Mouse (Mus musculus) liver, embryonic 12.5 days (tissue): ENCODE results near the gene Upf1. TPM values are rescaled to one million over a fixed set of nuclear protein-coding genes. Genes with fewer than 3 reads are reported as not detected.

Experiments used
- ATAC-seq: fragments of 200-750 bp; cut with Nextera tagmentation; 2 replicates; pipeline ENCODE4 v1.8.0; 2017; ENCODE audit warnings: moderate number of reproducible peaks, mild to moderate bottlenecking, moderate library complexity
- H3K27ac ChIP-seq: fragments of 300-500 bp; sonication (generic); 2 replicates; pipeline ENCODE4 v1.5.1; 2016; ENCODE audit warnings: mild to moderate bottlenecking
- H3K27me3 ChIP-seq: fragments of 300-500 bp; sonication (generic); replicated peaks from 2 replicates; pipeline ENCODE4 v1.6.1; 2016; ENCODE audit warnings: mild to moderate bottlenecking, moderate library complexity
- H3K36me3 ChIP-seq: fragments of 300-500 bp; sonication (generic); 2 replicates; pipeline ENCODE4 v1.6.1; 2016; ENCODE audit warnings: mild to moderate bottlenecking, moderate library complexity
- H3K4me1 ChIP-seq: fragments of 300-500 bp; sonication (generic); 2 replicates; pipeline ENCODE4 v1.6.1; 2016
- H3K4me2 ChIP-seq: fragments of 300-500 bp; sonication (generic); 2 replicates; pipeline ENCODE4 v1.6.1; 2016; ENCODE audit warnings: mild to moderate bottlenecking, moderate library complexity
- H3K4me3 ChIP-seq: fragments of 300-500 bp; sonication (generic); 2 replicates; pipeline ENCODE4 v1.5.1; 2016; ENCODE audit warnings: mild to moderate bottlenecking, moderate library complexity
- H3K9ac ChIP-seq: fragments of 300-500 bp; sonication (generic); 2 replicates; pipeline ENCODE4 v1.6.1; 2016; ENCODE audit warnings: mild to moderate bottlenecking, moderate library complexity
- H3K9me3 ChIP-seq: fragments of 300-500 bp; sonication (generic); replicated peaks from 2 replicates; pipeline ENCODE4 v1.6.1; 2016; ENCODE audit warnings: mild to moderate bottlenecking, moderate library complexity
- WGBS: fragments of 180-500 bp; shearing (Covaris S2); methylation state at CpG from one replicate; pipeline ENCODE4 v1.1.7; 2016; ENCODE audit not compliant: insufficient replicate concordance; 5-methylcytosine and 5-hydroxymethylcytosine counted together
- polyA plus RNA-seq: library from polyadenylated mRNA; unstranded; fragments of >200 nt; fragmentation: Nextera tagmentation; extraction: Ambion mirVana; gene quantifications from 2 replicates; pipeline ENCODE4 v1.2.1, GENCODE M21; 2016

Upf1 gene
- polyA plus RNA-seq, 1 experiment from 2014 or later = 30.5 TPM

DNA sequence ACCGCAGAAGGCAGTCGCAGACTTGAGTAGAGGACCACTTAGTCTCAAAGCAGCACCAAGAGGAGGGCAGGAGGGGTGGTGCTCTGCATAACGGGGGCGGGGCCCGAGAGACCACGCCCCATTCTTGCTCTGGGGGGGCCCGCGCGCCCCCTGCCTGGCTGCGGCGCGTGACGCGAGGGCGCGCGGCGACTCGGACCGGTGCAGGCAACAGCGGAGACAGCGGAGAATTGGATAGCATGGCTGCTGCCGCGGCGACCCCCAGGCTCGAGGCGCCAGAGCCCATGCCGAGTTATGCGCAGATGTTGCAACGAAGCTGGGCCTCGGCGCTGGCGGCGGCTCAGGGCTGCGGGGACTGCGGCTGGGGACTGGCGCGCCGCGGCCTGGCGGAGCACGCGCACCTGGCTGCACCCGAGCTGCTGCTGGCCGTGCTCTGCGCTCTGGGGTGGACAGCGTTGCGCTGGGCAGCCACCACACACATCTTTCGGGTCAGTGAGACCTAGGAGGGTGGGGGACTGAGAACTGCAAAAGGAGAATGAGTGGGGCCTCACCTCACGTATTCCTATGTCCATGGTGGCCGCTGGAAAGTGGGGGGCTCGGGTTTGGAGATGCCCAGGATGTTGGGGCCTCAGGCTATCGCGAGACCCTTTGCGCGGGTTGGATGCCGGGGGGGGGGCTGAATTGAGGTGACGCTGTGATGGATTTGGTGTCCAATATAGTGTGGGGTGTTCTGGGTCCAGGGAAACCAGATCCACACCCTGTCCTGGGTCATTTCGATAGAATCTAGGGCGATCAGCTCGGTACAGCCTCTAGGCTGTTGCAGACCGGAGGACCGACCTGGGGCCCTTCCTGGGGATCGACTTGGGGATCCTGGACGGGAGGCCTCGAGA lies 37.2 kb downstream of the Upf1 start, which contains the start of gene Cers1:
Cers1 (plus strand) TSS at position 152 of the 887 bp plus-strand sequence.
- H3K9me3 ChIP-seq = no peaks in the 10 kb centered on the region
- peaks cover 30% of the 10 kb centered on the region for H3K36me3 ChIP-seq
- peak within 1 kb of the TSS; percentile 58 for H3K4me3 ChIP-seq
- peak within 1 kb of the TSS; percentile 86 for H3K4me2 ChIP-seq
- H3K27ac ChIP-seq = no peak within 1 kb of the TSS
- H3K27me3 ChIP-seq = peaks cover 51% of the 10 kb centered on the region
- peak; percentile 33; the same call in 1 of the 2 replicates for ATAC-seq
- peak within 1 kb of the TSS; percentile 70 for H3K9ac ChIP-seq
- peaks cover 22% of the 10 kb centered on the region for H3K4me1 ChIP-seq
- WGBS = 4% methylated on average over 66 of the region's 66 CpGs

GRCm38 (mm10) chr8:70313399-70313798 lies 39.7 kb downstream of the Upf1 start:
- H3K4me2 ChIP-seq = no peak overlapping the region
- H3K4me1 ChIP-seq = peaks cover 22% of the 10 kb centered on the region
- H3K9ac ChIP-seq = no peak overlapping the region
- ATAC-seq = no peak
- H3K9me3 ChIP-seq = no peaks in the 10 kb centered on the region
- 74% methylated on average over 2 of the region's 2 CpGs for WGBS
- H3K27me3 ChIP-seq = peaks cover 40% of the 10 kb centered on the region
- H3K4me3 ChIP-seq = no peak overlapping the region
- peaks cover 53% of the 10 kb centered on the region for H3K36me3 ChIP-seq
- no peak overlapping the region for H3K27ac ChIP-seq

DNA sequence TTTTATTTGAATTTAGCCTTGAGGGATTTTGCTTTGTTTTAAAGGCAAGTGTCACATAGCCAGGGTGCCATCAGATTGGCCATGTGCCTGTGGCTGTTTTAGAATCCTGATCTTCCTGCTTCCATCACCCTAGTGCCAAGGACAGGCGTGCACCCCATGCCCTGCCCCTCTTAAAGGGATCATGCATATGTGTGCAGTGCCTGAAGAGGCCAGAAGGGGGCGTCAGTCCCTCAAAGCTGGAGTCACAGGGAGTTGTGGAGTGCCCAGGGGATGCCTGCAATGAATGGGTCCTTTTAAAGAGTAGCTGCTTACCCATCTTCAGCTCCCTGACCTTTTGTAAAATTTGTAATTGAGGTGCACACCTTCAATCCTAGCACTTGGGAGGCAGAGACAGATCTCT lies 43.8 kb downstream of the Upf1 start:
- peaks cover 93% of the 10 kb centered on the region for H3K36me3 ChIP-seq

DNA sequence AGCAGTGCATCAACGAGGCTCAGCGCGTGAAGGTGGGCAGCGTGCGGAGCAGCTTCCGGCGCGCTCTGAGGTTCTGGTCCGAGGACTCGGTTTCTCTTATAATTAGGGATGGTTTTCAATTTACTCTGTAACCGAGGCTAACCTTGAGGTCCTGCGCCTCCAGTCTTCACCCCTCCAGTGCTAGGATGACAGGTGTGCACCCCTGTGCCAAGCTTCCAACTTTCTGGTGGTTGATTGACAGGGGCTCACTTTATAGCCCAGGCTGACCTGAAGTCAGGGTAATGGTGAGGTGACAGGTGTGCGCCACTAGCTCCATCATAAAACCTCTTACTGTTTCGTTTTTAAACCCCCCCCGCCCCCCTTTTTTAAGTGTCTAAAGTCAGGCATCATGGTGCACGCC lies 50.2 kb downstream of the Upf1 start:
- WGBS = 2% methylated on average over 16 of the region's 16 CpGs
- H3K36me3 ChIP-seq = peaks cover 65% of the 10 kb centered on the region

More for the DNA sequence above, 43.8 kb downstream of the Upf1 start:
- H3K4me1 ChIP-seq = peaks cover 4% of the 10 kb centered on the region
- 36% methylated on average over 2 of the region's 2 CpGs for WGBS
- no peaks in the 10 kb centered on the region for H3K27me3 ChIP-seq
- no peak overlapping the region for H3K9ac ChIP-seq
- no peak overlapping the region for H3K27ac ChIP-seq
- no peak overlapping the region for H3K4me3 ChIP-seq
- H3K9me3 ChIP-seq = no peaks in the 10 kb centered on the region
- no peak overlapping the region for H3K4me2 ChIP-seq
- ATAC-seq = no peak

DNA sequence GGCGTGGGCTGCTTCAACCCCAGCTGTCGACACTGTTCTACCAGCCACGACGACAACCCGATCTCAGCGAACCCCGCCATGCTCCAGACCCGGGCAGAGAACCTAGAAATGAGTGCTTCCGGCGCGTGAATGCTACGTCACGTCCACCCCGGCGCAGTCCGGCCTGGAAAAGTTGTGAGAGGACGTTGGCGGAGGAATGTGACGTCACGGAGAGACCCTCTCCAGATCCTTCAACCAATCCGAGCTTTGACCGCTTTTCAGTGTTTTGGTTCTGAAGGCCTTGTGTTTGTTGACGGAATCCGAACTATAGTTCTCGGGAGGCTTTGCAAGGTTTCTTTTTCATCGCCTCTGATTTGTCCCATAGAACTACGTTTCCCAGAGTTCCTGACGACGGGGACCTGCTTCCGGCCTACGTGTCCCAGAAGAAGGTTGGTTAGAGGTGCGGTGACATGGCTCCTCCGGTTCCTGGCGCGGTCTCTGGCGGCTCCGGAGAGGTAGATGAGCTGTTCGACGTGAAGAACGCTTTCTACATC lies 50.7 kb downstream of the Upf1 start, which contains the start of the genes Ddx49 and Cope:
Ddx49 (minus strand) TSS at position 132 of the 533 bp plus-strand sequence.
Cope (plus strand) TSS at position 161 of the 533 bp plus-strand sequence.
- Histone ChIP-seq H3K4me3 (peak within 1 kb of the TSS; percentile 79), H3K4me1 (peaks cover 38% of the 10 kb centered on the region), H3K36me3 (peaks cover 65% of the 10 kb centered on the region), H3K9ac (peak within 1 kb of the TSS; percentile 80), H3K4me2 (peak within 1 kb of the TSS; percentile 87), H3K9me3 (no peaks in the 10 kb centered on the region), H3K27ac (peak within 1 kb of the TSS; percentile 72), H3K27me3 (no peaks in the 10 kb centered on the region)
- peak; percentile 89 for ATAC-seq
- WGBS = under 1% methylated on average over 40 of the region's 40 CpGs

More for the DNA sequence above, 50.2 kb downstream of the Upf1 start:
- H3K9ac ChIP-seq = peak overlapping the region; percentile 80
- H3K4me3 ChIP-seq = peak overlapping the region; percentile 79
- peak overlapping the region; percentile 87 for H3K4me2 ChIP-seq
- peak overlapping the region; percentile 72 for H3K27ac ChIP-seq
- peak; percentile 16; the same call in 1 of the 2 replicates for ATAC-seq
- no peaks in the 10 kb centered on the region for H3K27me3 ChIP-seq
- peaks cover 38% of the 10 kb centered on the region for H3K4me1 ChIP-seq
- H3K9me3 ChIP-seq = no peaks in the 10 kb centered on the region

DNA sequence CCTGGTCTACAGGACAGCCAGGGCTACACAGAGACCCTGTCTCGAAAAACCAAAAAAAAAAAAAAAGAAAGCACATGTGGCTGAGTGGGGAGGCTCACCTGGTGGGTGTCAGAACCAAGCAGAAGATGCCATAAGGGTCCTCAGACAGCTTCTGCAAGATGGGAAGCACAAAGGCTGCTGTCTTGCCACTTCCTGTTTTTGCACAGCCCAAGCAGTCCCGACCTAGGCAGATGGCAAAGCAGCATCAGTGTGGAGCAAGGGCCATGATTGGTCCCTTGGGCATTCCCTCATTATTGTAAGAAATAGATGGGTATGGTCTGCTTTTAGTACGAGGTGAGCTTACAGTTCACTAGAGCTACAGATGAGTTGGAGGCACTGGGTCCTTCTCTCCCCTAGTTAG lies 52.2 kb downstream of the Upf1 start:
- peaks cover 65% of the 10 kb centered on the region for H3K36me3 ChIP-seq
- no peaks in the 10 kb centered on the region for H3K9me3 ChIP-seq
- H3K9ac ChIP-seq = no peak overlapping the region; the same call in 1 of the 2 replicates
- H3K4me1 ChIP-seq = peaks cover 38% of the 10 kb centered on the region
- H3K27me3 ChIP-seq = no peaks in the 10 kb centered on the region
- peak overlapping the region; percentile 87 for H3K4me2 ChIP-seq
- ATAC-seq = no peak
- no peak overlapping the region for H3K27ac ChIP-seq
- H3K4me3 ChIP-seq = peak overlapping the region; percentile 79
- 49% methylated on average over 3 of the region's 3 CpGs for WGBS

GRCm38 (mm10) chr8:70293988-70294405 lies 59.1 kb downstream of the Upf1 start:
- Histone ChIP-seq H3K36me3 (peaks cover 95% of the 10 kb centered on the region), H3K27ac (no peak overlapping the region), H3K4me1 (no peaks in the 10 kb centered on the region), H3K4me3 (no peak overlapping the region), H3K27me3 (no peaks in the 10 kb centered on the region), H3K9ac (no peak overlapping the region), H3K9me3 (no peaks in the 10 kb centered on the region), H3K4me2 (no peak overlapping the region)
- ATAC-seq = no peak
- 80% methylated on average over 5 of the region's 5 CpGs for WGBS

DNA sequence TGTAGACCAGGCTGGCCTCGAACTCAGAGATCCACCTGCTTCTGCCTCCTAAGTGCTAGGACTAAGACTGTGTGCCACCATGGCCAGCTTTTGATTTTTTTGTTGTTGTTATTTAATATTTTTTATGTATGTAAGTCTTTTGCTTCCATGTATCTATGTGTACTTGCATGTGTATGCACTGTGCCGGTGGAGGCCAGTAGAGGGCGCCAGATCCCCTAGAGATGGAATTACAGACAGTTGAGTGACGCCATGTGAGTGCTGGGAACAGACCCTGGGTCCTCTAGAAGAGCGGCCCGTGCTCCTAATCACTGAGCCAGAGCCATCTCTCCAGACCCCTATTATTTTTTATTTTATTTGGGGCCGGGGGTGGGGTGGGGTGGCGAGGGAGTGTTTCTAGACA lies 66.3 kb downstream of the Upf1 start:
- Histone ChIP-seq H3K4me3 (no peak overlapping the region), H3K27me3 (no peaks in the 10 kb centered on the region), H3K36me3 (peaks cover 59% of the 10 kb centered on the region), H3K4me1 (peaks cover 21% of the 10 kb centered on the region), H3K4me2 (no peak overlapping the region), H3K27ac (no peak overlapping the region), H3K9me3 (peaks cover 4% of the 10 kb centered on the region; the same call in 1 of the 2 replicates), H3K9ac (no peak overlapping the region)
- 82% methylated on average over 8 of the region's 8 CpGs for WGBS
- ATAC-seq = no peak

DNA sequence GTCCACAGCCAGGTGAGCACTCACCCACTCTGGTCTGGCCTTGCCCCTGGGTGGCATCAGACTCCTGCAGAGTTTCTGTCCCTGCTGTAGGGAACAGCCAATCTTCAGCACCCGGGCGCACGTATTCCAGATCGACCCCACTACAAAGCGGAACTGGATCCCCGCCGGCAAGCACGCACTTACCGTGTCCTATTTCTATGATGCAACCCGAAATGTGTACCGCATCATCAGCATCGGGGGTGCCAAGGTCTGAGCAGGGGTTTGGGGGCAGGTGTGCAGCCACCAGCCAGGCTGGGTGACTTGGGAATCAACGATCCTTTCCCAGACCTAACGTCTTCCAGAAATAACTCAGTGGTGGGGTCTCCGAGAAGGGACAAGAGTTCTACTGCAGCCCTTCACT lies 67.8 kb downstream of the Upf1 start:
- 91% methylated on average over 15 of the region's 15 CpGs for WGBS
- Histone ChIP-seq H3K27ac (no peak overlapping the region), H3K4me1 (peaks cover 34% of the 10 kb centered on the region), H3K4me3 (no peak overlapping the region), H3K4me2 (no peak overlapping the region), H3K27me3 (no peaks in the 10 kb centered on the region), H3K36me3 (peaks cover 44% of the 10 kb centered on the region), H3K9me3 (peaks cover 4% of the 10 kb centered on the region; the same call in 1 of the 2 replicates), H3K9ac (no peak overlapping the region)
- ATAC-seq = no peak

DNA sequence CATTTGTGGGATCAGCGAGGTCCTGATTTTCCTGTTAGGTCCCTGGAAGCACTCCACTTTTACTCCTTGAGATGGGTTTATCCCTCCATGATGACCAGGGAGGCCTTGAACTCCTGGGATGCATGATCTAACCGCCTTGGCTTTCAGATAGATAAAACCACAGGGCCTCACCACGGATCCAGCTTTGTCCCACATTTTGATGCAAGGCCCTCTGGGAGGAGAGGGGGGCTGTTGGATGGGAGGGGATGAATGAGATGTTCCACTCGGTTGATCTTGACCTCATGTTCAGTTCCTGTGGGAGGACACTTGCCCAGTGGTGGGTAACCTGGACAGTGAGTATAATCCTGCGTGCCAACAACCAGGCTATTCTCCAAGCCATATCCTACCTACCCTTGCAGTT lies 68.7 kb downstream of the Upf1 start:
- WGBS = 64% methylated on average over 5 of the region's 5 CpGs
- no peaks in the 10 kb centered on the region for H3K27me3 ChIP-seq
- ATAC-seq = no peak
- H3K4me1 ChIP-seq = peaks cover 35% of the 10 kb centered on the region
- H3K27ac ChIP-seq = no peak overlapping the region
- H3K9me3 ChIP-seq = peaks cover 4% of the 10 kb centered on the region; the same call in 1 of the 2 replicates
- peaks cover 36% of the 10 kb centered on the region for H3K36me3 ChIP-seq
- peak overlapping the region; percentile 85; the same call in 1 of the 2 replicates for H3K4me2 ChIP-seq
- no peak overlapping the region for H3K4me3 ChIP-seq
- H3K9ac ChIP-seq = no peak overlapping the region

- Histone ChIP-seq H3K9me3 (peaks cover 4% of the 10 kb centered on the region; the same call in 1 of the 2 replicates), H3K27ac (peak overlapping the region; percentile 49; the same call in 1 of the 2 replicates), H3K4me1 (peaks cover 45% of the 10 kb centered on the region), H3K4me3 (peak overlapping the region; percentile 65), H3K36me3 (peaks cover 33% of the 10 kb centered on the region), H3K27me3 (no peaks in the 10 kb centered on the region), H3K4me2 (peak overlapping the region; percentile 85), H3K9ac (peak overlapping the region; percentile 72)
- peak; percentile 38 for ATAC-seq
- 1% methylated on average over 55 of the region's 55 CpGs for whole genome bisulfite sequencing
Observed at GRCm38 (mm10) chr8:70283136-70284077, 69.7 kb downstream of the Upf1 start.
